Mouse (Mus musculus): ENCODE data around the gene Hoxd9.

DNA sequence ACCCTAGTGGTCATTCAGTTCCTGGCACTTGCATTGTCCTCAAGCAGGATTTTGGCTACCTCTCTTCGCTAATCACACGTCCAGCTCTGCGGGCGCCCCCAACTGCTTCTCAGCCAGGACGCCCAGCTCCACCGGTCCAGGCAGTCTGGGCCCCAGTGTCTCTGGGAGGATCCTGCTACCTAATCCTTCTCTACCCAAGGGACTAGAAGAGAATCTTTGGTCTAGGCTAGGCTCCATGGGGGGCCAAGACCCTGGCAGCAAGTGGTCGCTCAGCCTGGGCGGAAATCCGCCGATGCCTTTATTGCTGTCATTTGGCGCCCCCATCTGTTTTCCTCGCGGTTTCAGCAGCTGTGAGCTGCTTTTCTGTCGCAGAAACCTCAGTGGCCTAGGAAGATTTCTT, 35.8 kb upstream of the Hoxd9 start:
- TF ChIP-seq GATA1 (IDR thresholded peaks at IDR 0.05; ENCODE audit: low read length) (no peak), TAL1 (IDR thresholded peaks at IDR 0.05; ENCODE audit: low read length) (no peak)
